Mouse (Mus musculus) liver, postnatal 0 days (tissue): ENCODE results near the gene Ptprg. TPM values are rescaled to one million over a fixed set of nuclear protein-coding genes. Genes with fewer than 3 reads are reported as not detected.
"Not testable (repeated sequence)": the region's sequence is repeated elsewhere in the genome, so short reads cannot be mapped to it uniquely, and the experiment has no call there.

Source experiments
- ATAC-seq: fragments of 200-750 bp; cut with Nextera tagmentation; 2 replicates; pipeline ENCODE4 v1.8.0; 2017; ENCODE audit warnings: mild to moderate bottlenecking, moderate library complexity
- DNase-seq: peaks from one replicate; pipeline ENCODE4 v3.0.0-alpha.2; 2016
- H3K27ac ChIP-seq: fragments of 300-500 bp; sonication (generic); 2 replicates; pipeline ENCODE4 v1.5.1; 2014; ENCODE audit warnings: antibody characterized with exemption, moderate library complexity, mild to moderate bottlenecking, low read depth
- H3K27me3 ChIP-seq: fragments of 300-500 bp; sonication (generic); 2 replicates; pipeline ENCODE4 v1.6.1; 2014; ENCODE audit warnings: low read length, control low read depth, mixed read lengths; ENCODE audit not compliant: insufficient read depth
- H3K36me3 ChIP-seq: fragments of 300-500 bp; sonication (generic); replicated peaks from 2 replicates; pipeline ENCODE4 v1.6.1; 2014; ENCODE audit warnings: mild to moderate bottlenecking, control low read depth, low read length, moderate library complexity, mixed read lengths; ENCODE audit not compliant: insufficient read depth
- H3K4me1 ChIP-seq: fragments of 300-500 bp; sonication (generic); 2 replicates; pipeline ENCODE4 v1.6.1; 2014; ENCODE audit warnings: antibody characterized with exemption, mild to moderate bottlenecking, control low read depth; ENCODE audit not compliant: insufficient read depth
- H3K4me2 ChIP-seq: fragments of 300-500 bp; sonication (generic); 2 replicates; pipeline ENCODE4 v1.6.1; 2014; ENCODE audit warnings: low read depth, mild to moderate bottlenecking, low read length, moderate library complexity, mixed read lengths
- H3K4me3 ChIP-seq: fragments of 300-500 bp; sonication (generic); 2 replicates; pipeline ENCODE4 v1.5.1; 2014; ENCODE audit warnings: low read depth, low read length
- H3K9ac ChIP-seq: fragments of 300-500 bp; sonication (generic); replicated peaks from 2 replicates; pipeline ENCODE4 v1.6.1; 2014; ENCODE audit warnings: mild to moderate bottlenecking, moderate library complexity
- H3K9me3 ChIP-seq: fragments of 300-500 bp; sonication (generic); 2 replicates; pipeline ENCODE4 v1.6.1; 2016; ENCODE audit warnings: mild to moderate bottlenecking, control low read depth, low read length, mixed read lengths
- CTCF ChIP-seq: sonication (generic); IDR thresholded peaks from 2 replicates; pipeline ENCODE4 v1.5.1; 2016; ENCODE audit warnings: antibody characterized with exemption, low read depth
- EP300 ChIP-seq: IDR thresholded peaks from 2 replicates; pipeline ENCODE4 v1.6.1; 2016; ENCODE audit warnings: antibody characterized with exemption, low read depth, mild to moderate bottlenecking
- WGBS: fragments of 180-500 bp; shearing (Covaris S2); extraction: QIAGEN DNeasy Blood & Tissue Kit; methylation state at CpG from one replicate; pipeline ENCODE4 v1.1.7; 2014; ENCODE audit not compliant: insufficient replicate concordance; 5-methylcytosine and 5-hydroxymethylcytosine counted together
- polyA plus RNA-seq: library from polyadenylated mRNA; unstranded; fragments of >200 nt; fragmentation: Nextera tagmentation; extraction: Ambion mirVana; gene quantifications from 2 replicates; pipeline ENCODE4 v1.2.1, GENCODE M21; 2015

Ptprg gene
- polyA plus RNA-seq, 1 experiment from 2014 or later, result 2.7 TPM

GRCm38 (mm10) chr14:12221571-12221970, 668.2 kb downstream of the Ptprg start:
- Histone ChIP-seq H3K27ac (no peak overlapping the region), H3K4me2 (no peak overlapping the region), H3K36me3 (0 out of 2 replicates have a peak, but pooled peaks cover 2% of the 10 kb centered on the region), H3K4me1 (no peaks in the 10 kb centered on the region), H3K9ac (no peak overlapping the region), H3K9me3 (no peaks in the 10 kb centered on the region), H3K27me3 (no peaks in the 10 kb centered on the region), H3K4me3 (no peak overlapping the region)
- no peak for TF ChIP-seq CTCF
- no peak for TF ChIP-seq EP300
- 80% methylated on average over 5 of the region's 5 CpGs for WGBS
- DNase-seq, result no peak
- no peak for ATAC-seq

GRCm38 (mm10) chr14:12243726-12244125, 690.4 kb downstream of the Ptprg start:
- DNase-seq, result no peak

GRCm38 (mm10) chr14:12276031-12276430, 722.7 kb downstream of the Ptprg start:
- Histone ChIP-seq H3K36me3 (no peaks in the 10 kb centered on the region), H3K4me2 (no peak overlapping the region), H3K27ac (no peak overlapping the region), H3K9ac (no peak overlapping the region), H3K9me3 (no peaks in the 10 kb centered on the region), H3K27me3 (no peaks in the 10 kb centered on the region), H3K4me1 (no peaks in the 10 kb centered on the region), H3K4me3 (no peak overlapping the region)
- ATAC-seq (no peak), DNase-seq (no peak)
- no peak for TF ChIP-seq EP300
- no peak for TF ChIP-seq CTCF
- 52% methylated on average over 3 of the region's 3 CpGs for WGBS

More at GRCm38 (mm10) chr14:12243726-12244125, 690.4 kb downstream of the Ptprg start:
- Histone ChIP-seq H3K4me1 (no peaks in the 10 kb centered on the region), H3K4me2 (no peak overlapping the region), H3K4me3 (no peak overlapping the region), H3K9me3 (no peaks in the 10 kb centered on the region), H3K27me3 (no peaks in the 10 kb centered on the region), H3K27ac (no peak overlapping the region), H3K9ac (no peak overlapping the region), H3K36me3 (no peaks in the 10 kb centered on the region)
- no peak for ATAC-seq
- TF ChIP-seq CTCF (no peak), EP300 (no peak)
- WGBS, result 36% methylated on average over 4 of the region's 4 CpGs

- Histone ChIP-seq H3K27me3 (no peaks in the 10 kb centered on the region), H3K4me2 (peak within 1 kb of the TSS; percentile 81), H3K4me3 (peak within 1 kb of the TSS; percentile 93), H3K36me3 (no peaks in the 10 kb centered on the region; the same call in 1 of the 2 replicates), H3K27ac (peak within 1 kb of the TSS; percentile 98), H3K9me3 (no peaks in the 10 kb centered on the region), H3K9ac (peak within 1 kb of the TSS; percentile 97), H3K4me1 (no peaks in the 10 kb centered on the region)
- ATAC-seq, result no peak
- TF ChIP-seq EP300 (no peak), CTCF (no peak)
- DNase-seq, result no peak
- WGBS, result 72% methylated on average over 6 of the region's 6 CpGs
Measured at GRCm38 (mm10) chr14:12283641-12284040, 730.3 kb downstream of the Ptprg start, which contains the start of gene Gm49355. TSS of gene Gm49355 (plus strand) at chr14:12283976.

DNA sequence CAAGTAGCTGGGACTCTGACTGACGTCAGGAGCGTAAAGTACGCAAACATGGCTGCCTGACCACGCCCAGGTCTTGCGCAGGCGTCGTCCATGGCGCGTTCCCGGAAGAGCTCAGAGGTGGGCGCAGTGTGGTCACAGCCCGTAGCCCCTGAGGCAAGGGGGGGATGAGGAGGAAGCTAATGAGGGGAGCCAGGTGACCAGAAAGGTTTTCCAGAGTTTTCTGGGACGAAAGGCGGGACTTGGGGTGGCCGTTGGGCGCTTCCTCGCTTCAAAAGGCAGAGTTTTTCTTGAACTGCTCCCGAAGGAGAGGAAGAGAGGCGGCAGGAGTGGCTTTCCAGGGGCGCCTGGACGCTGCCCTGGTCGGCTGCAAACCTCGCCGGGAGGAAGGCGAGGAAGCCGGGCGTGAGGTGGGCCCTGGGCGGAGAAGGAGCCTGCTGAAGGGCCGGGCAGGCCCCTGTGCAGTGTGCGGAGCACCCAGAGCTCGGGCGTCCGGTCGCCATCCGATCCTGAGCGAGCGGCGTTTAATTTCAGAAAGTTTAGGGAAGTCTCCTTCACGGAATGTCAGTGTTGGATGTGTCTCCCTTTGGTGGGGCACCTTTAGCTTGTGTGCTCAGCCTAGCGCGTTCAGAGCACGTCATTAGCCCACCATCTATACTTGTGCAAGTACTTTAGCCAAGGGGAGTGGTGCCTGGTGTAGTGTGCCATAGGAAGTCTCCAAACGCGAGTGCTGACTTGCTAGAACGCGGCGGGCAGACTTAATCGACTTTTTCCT, 731.0 kb downstream of the Ptprg start, which contains the start of gene 3830406C13Rik:
Gene 3830406C13Rik, plus strand, starts transcription at position 33 of the 772 bp plus-strand sequence.
- TF ChIP-seq EP300 (no peak), CTCF (no peak)
- Histone ChIP-seq H3K9ac (peak within 1 kb of the TSS; percentile 97), H3K27me3 (no peaks in the 10 kb centered on the region), H3K9me3 (no peaks in the 10 kb centered on the region), H3K4me1 (no peaks in the 10 kb centered on the region), H3K4me3 (peak within 1 kb of the TSS; percentile 93), H3K4me2 (peak within 1 kb of the TSS; percentile 81), H3K27ac (peak within 1 kb of the TSS; percentile 98), H3K36me3 (no peaks in the 10 kb centered on the region; the same call in 1 of the 2 replicates)
- ATAC-seq (peak; percentile 92), DNase-seq (peak; percentile 86)
- 2% methylated on average over 48 of the region's 48 CpGs for WGBS

GRCm38 (mm10) chr14:12289747-12290146, 736.4 kb downstream of the Ptprg start:
- H3K36me3 ChIP-seq, H3K9ac ChIP-seq, H3K9me3 ChIP-seq, H3K27me3 ChIP-seq, ATAC-seq, H3K4me2 ChIP-seq, H3K27ac ChIP-seq, H3K4me3 ChIP-seq, H3K4me1 ChIP-seq, DNase-seq: not testable (repeated sequence)

Other genes with a start within 250 kb of the Ptprg start
- 1.3 and 1.6 TPM in 2 replicates for gene Gm3839, start 196.8 kb upstream of the Ptprg start, polyA plus RNA-seq